Comparison of ENCODE assay signal across 10 mouse cellular contexts in genomic region chr2:148029751-148030612, GRCm38 (mm10). TPM values are rescaled to one million over a fixed set of nuclear protein-coding genes. Genes with fewer than 3 reads are reported as not detected.
A peak's percentile ranks its signal among the peaks of the same experiment; 100 is the strongest.
DNase-seq lines count a peak whose midpoint lies in the region; ATAC-seq and TF ChIP-seq lines count a peak whose summit lies in the region.
"Had no signal": no experiment of that assay in that cellular context is flagged by ENCODE, and none has a peak within 500 bp of the region (broad histone marks: within the 10 kb centered on the region; RNA-seq: fewer than 3 reads in every experiment).

No protein-coding gene starts in this region.

- H3K4me3 ChIP-seq in neural tube, embryonic 15.5 days (replicated peaks) = no peak overlapping the region
- H3K4me3 ChIP-seq in lung, adult 2 months (replicated peaks; ENCODE audit: extremely low read depth, low read depth, low read length) = peak overlapping the region; percentile 18
- no peak overlapping the region for H3K4me3 ChIP-seq in stomach, postnatal 0 days (ENCODE audit: low read depth, low read length)

- peaks cover 90% of the 10 kb centered on the region for H3K27me3 ChIP-seq in neural tube, embryonic 15.5 days (replicated peaks)
- H3K27me3 ChIP-seq in stomach, postnatal 0 days (ENCODE audit: control insufficient read depth, insufficient read depth, low read length) = no peaks in the 10 kb centered on the region

- TF ChIP-seq CTCF in lung, adult 2 months (IDR thresholded peaks at IDR 0.05; ENCODE audit: insufficient read depth, low read length) = no peak
- TF ChIP-seq CTCF in stomach, postnatal 0 days (IDR thresholded peaks at IDR 0.05; ENCODE audit: low read depth) = no peak

- WGBS in neural tube, embryonic 15.5 days = 2% methylated on average over 21 of the region's 21 CpGs
- WGBS in lung, adult 2 months = 15% methylated on average over 21 of the region's 21 CpGs
- WGBS in stomach, postnatal 0 days = 15% methylated on average over 21 of the region's 21 CpGs

- no peaks in the 10 kb centered on the region for H3K9me3 ChIP-seq in neural tube, embryonic 15.5 days (replicated peaks)
- H3K9me3 ChIP-seq in stomach, postnatal 0 days (ENCODE audit: control insufficient read depth, low read length) = no peaks in the 10 kb centered on the region

- DNase-seq in embryo, embryonic 11 days = peak; percentile 58
- DNase-seq in embryo, embryonic 10 days (ENCODE audit: low spot score) = no peak
- peak; percentile 63 for DNase-seq in neural tube, embryonic 10.5 days (ENCODE audit: extremely low spot score, low spot score)
- no peak for DNase-seq in lung, adult 2 months
- DNase-seq in stomach, postnatal 0 days (ENCODE audit: low spot score) = peak; percentile 45
- DNase-seq in layer of hippocampus, adult 9-10 months (ENCODE audit: low spot score) = no peak
- no peak for DNase-seq in layer of hippocampus, adult 18-20 months (ENCODE audit: low spot score in 2 of 2)
- DNase-seq: adrenal gland, adult 8-10 months; gastrocnemius, postnatal 36 days had no signal

- no peak for TF ChIP-seq EP300 in stomach, postnatal 0 days (optimal IDR thresholded peaks at IDR 0.05)

- H3K4me2 ChIP-seq in neural tube, embryonic 15.5 days = no peak overlapping the region
- H3K4me2 ChIP-seq in stomach, postnatal 0 days (replicated peaks; ENCODE audit: low read depth) = peak overlapping the region; percentile 27

- TF ChIP-seq POLR2A in lung, adult 2 months (IDR thresholded peaks at IDR 0.05; ENCODE audit: borderline replicate concordance, extremely low read depth, low read depth, low read length) = no peak

- no peak overlapping the region for H3K9ac ChIP-seq in neural tube, embryonic 15.5 days (replicated peaks)
- H3K9ac ChIP-seq in stomach, postnatal 0 days (ENCODE audit: low read length) = no peak overlapping the region

- no peaks in the 10 kb centered on the region for H3K36me3 ChIP-seq in neural tube, embryonic 15.5 days
- H3K36me3 ChIP-seq in stomach, postnatal 0 days (ENCODE audit: control insufficient read depth, insufficient read depth, low read length) = no peaks in the 10 kb centered on the region

- no peak overlapping the region for H3K27ac ChIP-seq in neural tube, embryonic 15.5 days (replicated peaks)
- no peak overlapping the region for H3K27ac ChIP-seq in stomach, postnatal 0 days (replicated peaks)

- no peaks in the 10 kb centered on the region for H3K4me1 ChIP-seq in neural tube, embryonic 15.5 days
- peaks cover 6% of the 10 kb centered on the region; the same call in 1 of the 2 replicates for H3K4me1 ChIP-seq in lung, adult 2 months (ENCODE audit: control insufficient read depth, insufficient read depth, low read length)
- no peaks in the 10 kb centered on the region for H3K4me1 ChIP-seq in stomach, postnatal 0 days (replicated peaks; ENCODE audit: control insufficient read depth, insufficient read depth)

- no peak for ATAC-seq in neural tube, embryonic 15.5 days (ENCODE audit: low FRiP score)
- ATAC-seq in stomach, postnatal 0 days (ENCODE audit: low FRiP score, low TSS enrichment) = peak; percentile 53; the same call in 1 of the 2 replicates

RNA-seq across cellular contexts. Expression of gene Foxa2, which starts 16.8 kb away (rescaled TPM):
- polyA plus RNA-seq in neural tube, embryonic 15.5 days (2015; fragmentation: Nextera tagmentation; extraction: Ambion mirVana) = 1.3 and 2.2 TPM in 2 replicates
- polyA plus RNA-seq in lung, adult 2 months (2012; rRNA removed) = 80.1 and 106 TPM in 2 replicates
- 11.6 and 12.1 TPM in 2 replicates for polyA plus RNA-seq in stomach, postnatal 0 days (2015; fragmentation: Nextera tagmentation; extraction: Ambion mirVana)
- not detected for total RNA-seq in layer of hippocampus, adult 18-20 months (2021)
- total RNA-seq: adrenal gland, adult 8-10 months; gastrocnemius, postnatal 36 days had no signal

Comparison
In these comparisons a context has a peak if more than half of its experiments do, and no peak if none do; other contexts are left out.
1. DNase-seq: peak in embryo, embryonic 11 days (single experiment), neural tube, embryonic 10.5 days (single experiment) and stomach, postnatal 0 days (single experiment); none in embryo, embryonic 10 days (single experiment), lung, adult 2 months (single experiment), layer of hippocampus, adult 9-10 months (single experiment) and layer of hippocampus, adult 18-20 months (0 of 2).